Mouse (Mus musculus): ENCODE data around the gene Cfap206. TPM values are rescaled to one million over a fixed set of nuclear protein-coding genes. Genes with fewer than 3 reads are reported as not detected.

Gene Cfap206
- 2,456 TPM for polyA plus RNA-seq (2014; fragmentation: Illumina TruSeq; extraction: RNeasy Lipid Tissue Mini Kit (QIAGEN cat#74804); ENCODE audit: low read depth, low replicate concordance)

DNA sequence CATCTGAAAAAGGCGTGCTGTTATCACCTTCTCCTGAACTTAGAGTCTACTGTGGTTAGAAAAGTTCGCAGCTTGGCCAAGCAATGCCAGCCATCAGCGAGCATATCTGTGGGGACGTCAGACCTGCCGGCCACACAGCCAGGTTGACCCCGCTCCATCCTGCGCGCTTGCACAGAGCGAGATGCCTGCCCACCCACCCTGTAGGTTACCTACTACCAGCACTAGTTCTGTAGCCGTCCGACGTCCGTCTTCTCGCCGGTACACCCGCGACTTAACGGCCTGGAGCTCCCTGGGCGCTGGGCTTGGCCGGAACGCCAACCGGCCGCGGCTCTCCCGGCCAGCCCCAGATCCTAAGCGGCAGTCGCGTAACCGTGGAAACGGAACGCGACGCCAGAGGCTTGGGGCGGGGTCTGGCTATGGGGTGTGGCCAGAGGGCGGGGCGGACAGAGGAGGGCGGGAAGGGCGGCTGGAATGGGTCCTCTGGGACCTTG is at the start of gene Cfap206:
Gene Cfap206 (minus strand): TSS at position 356 of the 491 bp plus-strand sequence.

DNA sequence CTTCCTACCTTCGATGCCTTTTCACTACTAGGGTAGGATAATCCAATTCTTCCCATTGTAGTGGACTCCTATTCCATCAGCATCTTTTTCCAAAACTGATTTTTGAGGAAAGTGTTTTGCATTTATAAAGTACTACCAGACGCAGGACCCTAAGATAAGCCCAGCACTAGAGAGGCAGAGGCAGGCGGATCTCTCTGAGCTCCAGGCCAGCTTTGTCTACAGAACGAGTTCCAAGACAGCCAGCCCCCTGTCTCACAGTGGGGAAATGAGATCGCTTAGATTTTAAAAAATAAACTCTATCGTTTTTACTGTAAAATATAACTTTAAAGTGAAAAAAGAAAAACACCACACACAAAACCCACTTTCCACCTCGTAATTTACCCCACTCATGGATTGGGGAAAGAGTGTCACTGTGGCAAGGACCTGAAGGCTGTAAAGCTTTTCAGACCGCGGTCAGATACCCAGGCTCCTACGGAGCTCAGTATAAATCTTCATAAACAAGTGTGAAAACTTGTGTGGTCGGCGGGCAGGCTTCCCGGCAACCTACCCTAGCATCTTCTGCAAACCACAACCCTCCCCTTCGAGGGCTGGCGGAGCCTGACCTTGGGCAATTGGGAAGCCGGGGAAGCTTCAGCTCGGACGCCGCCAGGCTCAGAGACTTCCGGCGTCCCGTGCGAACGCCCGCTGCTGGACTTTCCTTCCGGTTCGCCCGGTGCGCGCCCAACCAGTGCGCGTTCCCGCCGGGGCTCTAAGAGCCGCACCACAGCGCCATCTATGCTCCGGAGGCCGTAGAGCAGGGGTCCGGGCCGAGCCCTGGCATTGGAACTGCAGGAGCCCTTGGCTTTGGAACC is 47.9 kb upstream of the Cfap206 start, which contains the start of gene Smim8:
Gene Smim8 (minus strand): TSS at position 747 of the 851 bp plus-strand sequence.

DNA sequence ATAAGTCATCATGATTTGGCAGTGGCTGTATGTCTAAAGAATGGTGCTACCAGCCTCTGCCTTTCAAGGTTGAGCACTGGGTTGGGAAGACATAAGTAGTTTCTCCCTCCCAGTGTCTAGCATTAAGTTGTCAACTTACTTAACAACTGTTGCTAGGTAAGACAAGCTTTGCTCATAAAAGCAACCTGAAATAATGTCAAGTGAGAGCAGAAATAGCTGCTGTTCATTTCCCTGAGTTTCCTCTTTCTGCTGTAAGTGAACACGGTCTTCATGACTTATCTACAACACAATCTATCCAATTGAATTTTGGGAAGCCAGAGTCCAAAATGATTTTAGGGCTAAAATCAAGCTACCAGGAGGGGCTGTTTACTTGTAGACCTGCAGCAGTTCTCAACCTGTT is 26.2 kb upstream of the Cfap206 start, which contains the start of gene Gm136:
Gene Gm136 (minus strand): TSS at position 101 of the 400 bp plus-strand sequence.

DNA sequence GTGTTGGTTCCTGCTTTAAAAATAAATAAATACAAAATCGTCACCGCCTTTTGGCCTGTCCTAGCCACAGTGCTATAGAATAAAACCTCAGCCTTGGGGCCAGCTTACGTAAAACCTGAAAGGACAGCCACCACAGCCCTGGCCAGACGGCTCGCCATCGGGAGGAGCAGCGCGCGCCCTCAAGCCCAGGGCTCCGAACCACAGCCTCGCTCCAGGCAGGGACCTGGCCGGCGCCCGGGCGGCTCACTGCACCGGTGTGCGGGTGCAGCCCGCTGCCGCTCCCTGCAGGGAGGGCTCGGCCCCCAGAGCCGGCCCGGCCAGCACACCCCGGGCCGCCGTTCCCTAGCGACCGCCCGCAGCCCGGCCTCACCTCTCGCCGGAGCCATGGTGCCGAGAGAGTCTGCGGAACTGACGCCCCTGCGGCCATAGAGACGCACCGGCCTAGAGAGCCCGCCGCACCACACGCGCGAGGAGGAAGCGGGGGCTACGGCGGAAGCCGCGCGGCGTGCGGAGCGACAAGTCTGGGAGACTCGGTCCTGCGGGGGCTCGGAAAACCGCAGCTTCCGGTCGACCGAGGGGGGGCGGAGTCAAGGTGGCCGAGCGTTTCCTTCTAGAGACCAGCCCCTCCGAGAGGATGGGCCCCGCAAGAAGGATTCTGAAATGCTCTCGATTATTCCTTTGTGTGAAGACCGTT is 43.0 kb downstream of the Cfap206 start, which contains the start of gene Slc35a1:
Gene Slc35a1 (minus strand): TSS at position 565 of the 694 bp plus-strand sequence.

Other genes starting within 250 kb of the Cfap206 start
- 354 TPM for gene Akirin2, start 179.3 kb downstream of the Cfap206 start, polyA plus RNA-seq (2014; fragmentation: Illumina TruSeq; extraction: RNeasy Lipid Tissue Mini Kit (QIAGEN cat#74804); ENCODE audit: low read depth, low replicate concordance)
- 87.4 TPM for gene Orc3, start 115.3 kb downstream of the Cfap206 start, polyA plus RNA-seq (2014; fragmentation: Illumina TruSeq; extraction: RNeasy Lipid Tissue Mini Kit (QIAGEN cat#74804); ENCODE audit: low read depth, low replicate concordance)
- 52.8 TPM for gene Rars2, start 115.2 kb downstream of the Cfap206 start, polyA plus RNA-seq (2014; fragmentation: Illumina TruSeq; extraction: RNeasy Lipid Tissue Mini Kit (QIAGEN cat#74804); ENCODE audit: low read depth, low replicate concordance)
- 12.0 TPM for gene Slc35a1, start 42.8 kb downstream of the Cfap206 start, polyA plus RNA-seq (2014; fragmentation: Illumina TruSeq; extraction: RNeasy Lipid Tissue Mini Kit (QIAGEN cat#74804); ENCODE audit: low read depth, low replicate concordance)
- 236 TPM for gene Gm136, start 26.1 kb upstream of the Cfap206 start, polyA plus RNA-seq (2014; fragmentation: Illumina TruSeq; extraction: RNeasy Lipid Tissue Mini Kit (QIAGEN cat#74804); ENCODE audit: low read depth, low replicate concordance)
- 315 TPM for gene Smim8, start 48.2 kb upstream of the Cfap206 start, polyA plus RNA-seq (2014; fragmentation: Illumina TruSeq; extraction: RNeasy Lipid Tissue Mini Kit (QIAGEN cat#74804); ENCODE audit: low read depth, low replicate concordance)
- 15.4 TPM for gene Zfp292, start 152.8 kb upstream of the Cfap206 start, polyA plus RNA-seq (2014; fragmentation: Illumina TruSeq; extraction: RNeasy Lipid Tissue Mini Kit (QIAGEN cat#74804); ENCODE audit: low read depth, low replicate concordance)
- gene Cga, start 163.6 kb upstream of the Cfap206 start, polyA plus RNA-seq (2014; fragmentation: Illumina TruSeq; extraction: RNeasy Lipid Tissue Mini Kit (QIAGEN cat#74804); ENCODE audit: low read depth, low replicate concordance) = not detected

Measured in testis, adult 10 weeks (tissue).